Mouse (Mus musculus): ENCODE results near the gene Col23a1.

Gene Col23a1

GRCm38 (mm10) chr11:51289564-51290041, at the start of gene Col23a1:
TSS of gene Col23a1 (plus strand) at chr11:51289920.
- DNase-seq (ENCODE audit: low spot score): peak; percentile 77

DNA sequence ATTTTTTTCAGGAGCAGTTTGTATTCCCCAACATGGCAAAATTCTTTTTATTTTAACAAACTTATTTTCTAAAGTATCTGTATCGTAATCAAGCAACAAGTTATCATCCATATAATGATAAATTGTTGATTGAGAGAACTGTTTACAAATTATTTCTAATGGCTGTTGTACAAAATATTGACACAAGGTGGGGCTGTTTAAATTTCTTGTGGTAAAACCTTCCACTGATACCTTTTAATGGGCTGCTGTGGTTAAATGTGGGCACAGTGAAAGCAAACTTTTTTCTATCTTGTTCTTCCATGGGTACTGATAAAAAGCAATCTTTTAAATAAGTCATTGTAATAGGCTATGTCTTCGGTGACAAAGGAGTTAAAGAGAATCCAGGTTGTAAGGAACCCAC, 46.8 kb upstream of the Col23a1 start:
- DNase-seq (ENCODE audit: low spot score): no peak

DNA sequence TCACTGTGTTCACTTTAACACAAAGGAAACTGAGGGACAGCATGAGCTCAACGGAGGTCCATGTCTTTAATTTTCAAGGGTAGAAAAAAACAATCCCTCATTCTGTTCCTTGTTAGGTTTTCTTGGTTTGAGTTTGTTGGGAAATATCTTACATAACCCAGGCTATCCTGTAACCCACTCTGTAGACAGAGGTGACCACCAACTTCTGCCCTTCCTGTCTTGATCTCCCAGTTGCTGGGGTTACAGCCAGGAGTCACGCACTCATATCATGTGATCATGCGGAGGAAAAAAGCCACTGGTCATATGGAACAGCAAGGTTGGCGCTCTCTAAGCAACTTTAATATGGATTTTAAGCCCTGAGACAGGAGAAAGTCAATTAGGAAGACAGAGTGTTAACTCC, 32.7 kb upstream of the Col23a1 start:
- DNase-seq (ENCODE audit: low spot score): no peak

- DNase-seq (ENCODE audit: low spot score): no peak
Measured at GRCm38 (mm10) chr11:51261680-51262219, 28.0 kb upstream of the Col23a1 start, which contains the start of gene Clk4. TSS of gene Clk4 (plus strand) at chr11:51261730.

GRCm38 (mm10) chr11:51262342-51263285, 27.1 kb upstream of the Col23a1 start, which contains the start of gene BC049762:
TSS of gene BC049762 (minus strand) at chr11:51263046.
- peak; percentile 99 for DNase-seq (ENCODE audit: low spot score)

GRCm38 (mm10) chr11:51263286-51263831, 26.4 kb upstream of the Col23a1 start:
- peak; percentile 67 for DNase-seq (ENCODE audit: low spot score)

DNA sequence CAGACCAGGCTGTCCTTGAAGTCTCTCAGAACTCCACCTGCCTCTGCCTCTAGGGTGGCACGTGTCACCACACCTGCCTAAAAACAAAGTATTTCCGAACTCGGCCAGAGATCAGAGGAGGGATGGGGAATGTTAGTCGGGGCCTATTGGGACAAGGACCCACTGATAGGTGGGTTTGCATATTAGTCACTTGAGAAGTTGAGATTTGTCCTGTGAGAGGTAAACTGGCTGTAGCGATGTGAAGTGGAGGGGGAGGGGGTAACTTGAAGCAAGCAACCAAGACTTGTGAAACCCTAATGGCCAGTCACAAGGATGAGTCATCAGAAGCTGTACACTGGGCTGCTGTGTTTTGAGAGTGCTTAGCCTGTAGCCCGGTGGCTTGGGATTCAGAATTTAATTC, 25.4 kb upstream of the Col23a1 start:
- no peak for DNase-seq (ENCODE audit: low spot score)

DNA sequence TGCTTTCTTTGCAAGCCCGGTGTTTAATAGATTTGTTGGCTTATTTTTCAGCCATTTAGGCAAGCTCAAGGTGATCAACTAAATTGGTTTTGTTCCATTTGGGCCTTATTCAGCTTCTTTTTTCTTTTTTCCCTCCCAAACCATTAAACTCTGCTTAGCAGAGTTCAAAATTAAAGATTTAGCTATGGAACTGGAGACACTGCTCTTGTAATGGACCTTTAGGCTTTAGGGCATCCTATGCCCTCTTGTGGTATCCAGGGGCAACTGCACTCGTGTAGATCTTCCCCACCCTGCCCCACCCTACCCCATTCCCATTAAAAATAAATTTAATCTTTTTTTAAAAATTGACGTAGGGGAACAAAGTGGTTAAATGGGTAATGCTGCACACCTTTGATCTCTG, 24.4 kb upstream of the Col23a1 start:
- DNase-seq (ENCODE audit: low spot score): no peak

GRCm38 (mm10) chr11:51274418-51274817, 15.3 kb upstream of the Col23a1 start:
- no peak for DNase-seq (ENCODE audit: low spot score)

GRCm38 (mm10) chr11:51290066-51290955, 591 bp downstream of the Col23a1 start:
- DNase-seq (ENCODE audit: low spot score): peak; percentile 60

- DNase-seq (ENCODE audit: low spot score): no peak
Measured at GRCm38 (mm10) chr11:51293956-51294530, 4.3 kb downstream of the Col23a1 start.

DNA sequence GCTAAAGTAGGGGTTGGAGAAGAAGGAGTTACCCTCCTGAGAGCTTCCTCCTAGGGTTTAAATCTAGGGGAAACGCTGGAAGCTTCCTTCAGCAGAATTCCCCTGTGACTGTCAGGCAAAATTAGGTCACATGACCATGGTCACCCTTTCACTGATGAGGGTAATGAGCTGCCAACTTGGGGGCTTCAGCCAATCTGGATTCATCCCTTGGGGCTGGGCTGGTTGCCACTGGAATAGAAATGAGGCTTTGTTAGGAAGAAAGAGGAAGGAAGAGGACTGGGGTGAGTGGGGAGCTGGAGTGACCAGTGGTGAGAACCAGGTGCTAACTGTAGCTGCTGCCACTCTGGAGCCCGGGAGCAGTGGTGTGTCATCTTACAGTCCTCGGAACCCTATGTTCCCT, 6.0 kb downstream of the Col23a1 start:
- DNase-seq (ENCODE audit: low spot score): no peak

DNA sequence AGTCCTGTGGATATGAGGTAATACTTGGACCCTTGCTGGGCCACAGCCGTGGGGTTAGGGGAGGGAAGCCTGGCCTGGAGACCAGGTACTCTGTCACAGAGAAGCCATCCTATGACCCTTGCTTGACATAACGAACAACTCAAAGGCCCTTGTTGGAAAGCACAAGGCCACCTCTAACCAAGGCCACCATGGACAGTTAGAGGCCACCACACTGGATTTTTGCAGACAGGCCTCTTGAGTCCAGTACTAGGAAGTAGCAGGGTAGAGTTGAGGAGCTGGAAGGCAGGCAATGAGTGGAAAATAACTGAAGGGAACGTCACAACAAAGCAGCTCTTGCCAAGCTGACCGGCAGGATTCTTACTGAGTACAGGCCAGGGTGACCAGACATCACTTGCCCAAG, 9.0 kb downstream of the Col23a1 start:
- DNase-seq (ENCODE audit: low spot score): no peak

GRCm38 (mm10) chr11:51302396-51302795, 12.7 kb downstream of the Col23a1 start:
- DNase-seq (ENCODE audit: low spot score): no peak

GRCm38 (mm10) chr11:51303981-51304553, 14.3 kb downstream of the Col23a1 start:
- no peak for DNase-seq (ENCODE audit: low spot score)

DNA sequence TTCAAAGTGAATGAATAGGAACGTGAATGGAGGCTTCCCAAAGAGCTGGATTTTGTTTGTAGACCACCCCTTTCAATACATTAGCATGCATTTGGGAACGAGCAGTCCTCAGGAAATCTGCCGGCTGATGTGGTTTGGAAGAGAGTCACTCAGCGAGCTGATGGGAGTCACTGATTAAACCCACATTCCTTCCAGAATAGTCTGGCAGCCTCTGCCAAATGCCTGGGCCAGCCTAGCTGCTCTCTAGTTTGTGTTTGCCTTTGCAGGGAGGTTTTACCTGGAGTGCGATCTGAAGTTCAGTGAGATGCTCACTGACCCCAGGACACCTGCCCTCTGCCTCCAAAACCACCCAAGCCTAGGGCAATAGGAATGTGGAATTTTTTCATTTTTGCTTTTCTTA, 18.6 kb downstream of the Col23a1 start:
- no peak for DNase-seq (ENCODE audit: low spot score)

- no peak for DNase-seq (ENCODE audit: low spot score)
Measured at GRCm38 (mm10) chr11:51311846-51312245, 22.1 kb downstream of the Col23a1 start.

DNA sequence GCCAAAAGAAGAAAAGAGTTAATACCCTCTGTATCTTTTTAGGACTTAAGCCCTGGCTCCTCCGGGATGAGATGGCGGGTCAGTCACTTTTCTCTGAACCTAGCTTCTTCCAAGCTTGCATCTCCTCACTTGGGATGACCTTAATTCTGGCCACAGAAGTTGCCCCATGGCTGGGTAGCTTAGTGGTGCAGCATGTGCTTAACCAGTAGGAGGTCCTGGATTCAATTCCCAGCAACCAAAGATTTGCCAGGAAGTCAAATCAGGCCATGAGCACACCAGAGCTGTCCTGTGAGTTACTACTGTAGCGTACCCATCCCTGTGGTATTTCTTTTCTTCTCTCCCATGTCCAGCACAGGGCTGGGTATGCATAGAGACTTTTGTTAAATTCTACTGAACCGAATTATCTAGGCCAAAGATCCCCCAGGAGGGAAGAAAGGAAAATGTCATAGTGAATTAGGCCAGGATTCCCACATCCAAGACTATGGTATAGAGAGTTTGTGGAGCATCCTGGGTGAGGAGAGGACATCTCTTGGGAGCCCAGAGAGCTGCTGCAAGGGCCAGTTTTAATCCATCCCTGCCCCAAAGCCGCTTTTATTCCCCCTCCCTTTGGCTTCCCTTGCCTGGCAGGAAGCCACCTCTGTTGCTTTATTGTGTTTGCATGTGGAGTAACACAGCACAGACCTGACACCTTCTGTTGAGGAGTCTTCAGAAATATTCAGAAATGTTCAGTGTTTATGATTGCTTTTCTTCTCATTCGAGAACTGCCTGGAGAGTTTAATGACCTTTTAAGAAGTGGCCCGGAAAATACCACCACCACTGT, 26.5 kb downstream of the Col23a1 start:
- no peak for DNase-seq (ENCODE audit: low spot score)

DNA sequence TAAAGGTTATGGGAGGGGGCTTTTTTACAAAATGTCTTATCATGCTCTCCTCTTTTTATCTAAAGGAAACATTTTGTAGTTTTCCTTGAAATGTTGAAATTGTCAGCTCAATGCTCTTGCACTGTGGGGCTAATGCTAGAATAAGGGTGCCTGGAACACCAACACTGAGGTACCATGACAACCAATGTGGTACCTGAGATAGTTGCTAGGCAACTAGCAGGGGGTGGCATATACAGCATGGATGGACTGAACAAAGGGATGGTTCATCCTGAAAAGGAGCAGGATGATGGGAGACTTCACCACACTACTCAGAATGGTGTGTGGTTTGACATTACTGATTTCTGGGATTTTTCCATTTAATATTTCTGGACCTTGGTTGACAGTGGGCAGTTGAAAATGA, 30.9 kb downstream of the Col23a1 start:
- no peak for DNase-seq (ENCODE audit: low spot score)

DNA sequence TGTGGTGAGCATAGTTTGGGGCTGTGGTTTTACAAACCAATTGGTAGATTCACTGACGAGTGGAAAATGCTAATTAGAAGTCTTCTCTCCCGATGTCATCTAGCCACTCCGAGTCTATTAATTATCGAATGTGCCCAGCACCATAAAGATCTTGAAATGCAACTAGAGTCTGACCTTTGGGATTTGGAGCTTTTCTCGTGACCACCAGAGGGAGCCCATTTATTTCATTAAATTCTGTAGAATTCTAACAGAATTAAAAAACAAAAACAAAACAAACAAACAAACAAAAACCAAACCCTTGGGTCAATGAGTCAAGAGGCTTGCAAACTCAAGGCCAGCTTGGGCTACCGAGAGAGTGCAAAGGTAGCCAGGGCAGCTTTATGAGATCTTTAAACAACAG, 37.2 kb downstream of the Col23a1 start:
- no peak for DNase-seq (ENCODE audit: low spot score)

Measured in ovary, postnatal 36 days (tissue).